Mouse (Mus musculus) hindbrain, postnatal 0 days (tissue): ENCODE measurements at regions not wholly inside any gene's neighbourhood (a gene's known extent, or its start where the extent isn't known, plus 50 kb on each side); places are given as distances from the start of the nearest gene placed in this dataset.
"Not testable (repeated sequence)": the region's sequence is repeated elsewhere in the genome, so short reads cannot be mapped to it uniquely, and the experiment has no call there.

ENCODE experiments used
- ATAC-seq: fragments of 200-750 bp; cut with Nextera tagmentation; 2 replicates; pipeline ENCODE4 v1.8.0; 2017; ENCODE audit warnings: mild to moderate bottlenecking, moderate TSS enrichment, moderate library complexity
- DNase-seq: peaks from one replicate; pipeline ENCODE4 v3.0.0-alpha.2; 2015; ENCODE audit warnings: low spot score
- H3K27ac ChIP-seq: fragments of 300-500 bp; sonication (generic); 2 replicates; pipeline ENCODE4 v1.5.1; 2014; ENCODE audit warnings: mild to moderate bottlenecking
- H3K27me3 ChIP-seq: fragments of 300-500 bp; sonication (generic); 2 replicates; pipeline ENCODE4 v1.6.1; 2014; ENCODE audit warnings: low read length, mixed read lengths; ENCODE audit not compliant: insufficient read depth
- H3K36me3 ChIP-seq: fragments of 300-500 bp; sonication (generic); 2 replicates; pipeline ENCODE4 v1.6.1; 2014; ENCODE audit warnings: low read length, mixed read lengths; ENCODE audit not compliant: insufficient read depth
- H3K4me1 ChIP-seq: fragments of 300-500 bp; sonication (generic); 2 replicates; pipeline ENCODE4 v1.6.1; 2014; ENCODE audit warnings: antibody characterized with exemption, low read length, mixed read lengths; ENCODE audit not compliant: insufficient read depth
- H3K4me2 ChIP-seq: fragments of 300-500 bp; sonication (generic); 2 replicates; pipeline ENCODE4 v1.6.1; 2014; ENCODE audit warnings: low read depth, mild to moderate bottlenecking, low read length, moderate library complexity, mixed read lengths
- H3K4me3 ChIP-seq: fragments of 300-500 bp; sonication (generic); 2 replicates; pipeline ENCODE4 v1.5.1; 2014; ENCODE audit warnings: low read length
- H3K9ac ChIP-seq: fragments of 300-500 bp; sonication (generic); replicated peaks from 2 replicates; pipeline ENCODE4 v1.6.1; 2014; ENCODE audit warnings: mild to moderate bottlenecking, low read length, moderate library complexity, mixed read lengths
- H3K9me3 ChIP-seq: fragments of 300-500 bp; sonication (generic); 2 replicates; pipeline ENCODE4 v1.6.1; 2016; ENCODE audit warnings: low read length, mixed read lengths
- CTCF ChIP-seq: IDR thresholded peaks from 2 replicates; pipeline ENCODE4 v1.5.1; 2016; ENCODE audit warnings: antibody characterized with exemption, control low read depth, low read depth
- WGBS: fragments of 180-500 bp; shearing (Covaris S2); extraction: QIAGEN DNeasy Blood & Tissue Kit; methylation state at CpG from one replicate; pipeline ENCODE4 v1.1.7; 2014; 5-methylcytosine and 5-hydroxymethylcytosine counted together

- ATAC-seq: no peak
- DNase-seq: no peak
- no peak overlapping the region for H3K4me3 ChIP-seq
- no peaks in the 10 kb centered on the region for H3K27me3 ChIP-seq
- H3K27ac ChIP-seq: no peak overlapping the region
- H3K36me3 ChIP-seq: no peaks in the 10 kb centered on the region
- no peak overlapping the region for H3K9ac ChIP-seq
- WGBS: 51% methylated on average over 14 of the region's 14 CpGs
- no peak overlapping the region for H3K4me2 ChIP-seq
- H3K4me1 ChIP-seq: no peaks in the 10 kb centered on the region
- H3K9me3 ChIP-seq: no peaks in the 10 kb centered on the region
- no peak for TF ChIP-seq CTCF
Measured at GRCm38 (mm10) chr2:116322039-116322770, 256.6 kb upstream of the Meis2 start.

GRCm38 (mm10) chr2:116299551-116299950, 233.9 kb upstream of the Meis2 start:
- Histone ChIP-seq H3K9me3 (no peaks in the 10 kb centered on the region), H3K36me3 (no peaks in the 10 kb centered on the region), H3K4me3 (no peak overlapping the region), H3K27ac (no peak overlapping the region), H3K4me1 (no peaks in the 10 kb centered on the region), H3K9ac (no peak overlapping the region), H3K4me2 (no peak overlapping the region), H3K27me3 (no peaks in the 10 kb centered on the region)
- no peak for TF ChIP-seq CTCF
- 50% methylated on average over 1 of the region's 1 CpGs for WGBS
- no peak for DNase-seq
- no peak for ATAC-seq

GRCm38 (mm10) chr2:116289886-116290285, 224.2 kb upstream of the Meis2 start:
- no peak overlapping the region for H3K4me2 ChIP-seq
- no peaks in the 10 kb centered on the region for H3K27me3 ChIP-seq
- H3K27ac ChIP-seq: no peak overlapping the region
- H3K4me3 ChIP-seq: no peak overlapping the region
- ATAC-seq (no peak), DNase-seq (peak; percentile 4)
- TF ChIP-seq CTCF: no peak
- no peaks in the 10 kb centered on the region for H3K4me1 ChIP-seq
- H3K36me3 ChIP-seq: no peaks in the 10 kb centered on the region
- WGBS: 61% methylated on average over 7 of the region's 7 CpGs
- no peaks in the 10 kb centered on the region for H3K9me3 ChIP-seq
- H3K9ac ChIP-seq: no peak overlapping the region

GRCm38 (mm10) chr2:116243191-116243590, 177.6 kb upstream of the Meis2 start:
- not testable (repeated sequence) for H3K27me3 ChIP-seq, DNase-seq

GRCm38 (mm10) chr2:116236731-116237130, 171.1 kb upstream of the Meis2 start:
- ATAC-seq (no peak), DNase-seq (no peak)
- Histone ChIP-seq H3K27me3 (no peaks in the 10 kb centered on the region), H3K4me1 (no peaks in the 10 kb centered on the region), H3K27ac (no peak overlapping the region), H3K9ac (no peak overlapping the region), H3K36me3 (no peaks in the 10 kb centered on the region), H3K9me3 (no peaks in the 10 kb centered on the region), H3K4me2 (no peak overlapping the region), H3K4me3 (no peak overlapping the region)
- no peak for TF ChIP-seq CTCF

More at GRCm38 (mm10) chr2:116243191-116243590, 177.6 kb upstream of the Meis2 start:
- H3K4me2 ChIP-seq, H3K4me1 ChIP-seq, ATAC-seq, H3K9ac ChIP-seq, H3K9me3 ChIP-seq, H3K36me3 ChIP-seq, H3K4me3 ChIP-seq, H3K27ac ChIP-seq: not testable (repeated sequence)
- WGBS: 47% methylated on average over 3 of the region's 3 CpGs

- Histone ChIP-seq H3K27ac (no peak overlapping the region), H3K9me3 (no peaks in the 10 kb centered on the region), H3K9ac (no peak overlapping the region), H3K4me1 (no peaks in the 10 kb centered on the region), H3K36me3 (no peaks in the 10 kb centered on the region), H3K4me3 (no peak overlapping the region), H3K4me2 (no peak overlapping the region), H3K27me3 (no peaks in the 10 kb centered on the region)
- DNase-seq (no peak), ATAC-seq (no peak)
- WGBS: 93% methylated on average over 1 of the region's 1 CpGs
- TF ChIP-seq CTCF: no peak
Measured at GRCm38 (mm10) chr2:116232793-116233192, 167.2 kb upstream of the Meis2 start.

- no peak overlapping the region for H3K27ac ChIP-seq
- H3K27me3 ChIP-seq: no peaks in the 10 kb centered on the region
- H3K4me1 ChIP-seq: no peaks in the 10 kb centered on the region
- H3K36me3 ChIP-seq: no peaks in the 10 kb centered on the region
- H3K4me2 ChIP-seq: no peak overlapping the region
- DNase-seq (no peak), ATAC-seq (no peak)
- WGBS: 77% methylated on average over 7 of the region's 7 CpGs
- TF ChIP-seq CTCF: peak; percentile 42
- no peaks in the 10 kb centered on the region for H3K9me3 ChIP-seq
- no peak overlapping the region for H3K4me3 ChIP-seq
- H3K9ac ChIP-seq: no peak overlapping the region
Measured at GRCm38 (mm10) chr2:116216418-116216817, 150.8 kb upstream of the Meis2 start.
